Mouse (Mus musculus): ENCODE data around the gene Hapln4.

Gene Hapln4

DNA sequence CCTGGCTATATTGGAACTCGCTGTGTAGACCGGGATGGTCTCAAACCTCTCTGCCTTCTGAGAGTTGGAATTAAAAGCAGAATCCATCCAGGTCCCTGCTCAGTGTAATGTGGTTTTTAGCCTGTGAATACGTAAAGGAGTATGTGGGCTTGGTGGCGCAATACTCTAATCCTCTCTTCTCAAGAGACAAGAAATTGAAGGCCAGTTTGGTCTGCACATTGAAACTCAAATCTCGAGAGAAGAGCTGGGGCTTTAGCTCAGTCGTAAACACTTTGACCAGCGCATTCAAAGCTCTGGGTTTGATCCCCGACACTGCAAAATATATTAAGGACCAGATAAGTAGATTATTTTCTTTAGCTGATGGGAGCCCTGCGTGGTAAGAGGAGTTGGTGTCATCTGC lies 56.7 kb downstream of the Hapln4 start:
- no peak for DNase-seq

Measured in kidney, adult 18-20 months (tissue).